In the genomic region with DNA sequence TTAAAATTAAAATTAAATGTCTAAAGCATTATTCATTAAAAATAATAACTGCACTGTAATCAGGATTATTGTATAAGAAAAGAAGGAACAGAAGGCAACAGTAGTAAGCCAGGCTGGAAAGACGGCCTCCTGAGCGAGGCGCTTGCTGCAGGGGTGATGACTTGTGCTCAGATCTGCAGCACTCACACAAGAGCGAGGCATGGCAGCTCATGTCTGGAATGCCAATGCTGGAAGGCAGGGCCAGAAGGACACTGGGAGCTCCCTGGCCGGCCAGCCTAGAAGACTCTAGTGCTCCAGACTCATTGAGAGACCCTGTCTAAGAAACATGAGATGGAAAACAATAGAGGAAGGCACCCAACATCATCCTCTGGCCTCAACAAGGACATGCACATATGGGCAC, we compare ENCODE assay signal across 9 mouse cellular contexts.
"Had no signal": no experiment of that assay in that cellular context is flagged by ENCODE, and none has a peak within 500 bp of the region (broad histone marks: within the 10 kb centered on the region; RNA-seq: fewer than 3 reads in every experiment).

No protein-coding gene starts in this region.

- H3K9ac ChIP-seq: limb, embryonic 13.5 days; liver, embryonic 14.5 days; neural tube, embryonic 12.5 days had no signal

- H3K9me3 ChIP-seq: limb, embryonic 13.5 days; neural tube, embryonic 12.5 days had no signal

- H3K4me2 ChIP-seq: limb, embryonic 13.5 days; neural tube, embryonic 12.5 days had no signal

- DNase-seq: kidney, postnatal 10 days; kidney, postnatal 4 days; left cerebral cortex, postnatal 4 days; thymus, postnatal 4 days had no signal

- H3K27me3 ChIP-seq: limb, embryonic 13.5 days; neural tube, embryonic 12.5 days had no signal

- H3K4me1 ChIP-seq: limb, embryonic 13.5 days had no signal

- H3K27ac ChIP-seq: layer of hippocampus, adult 2 months; limb, embryonic 13.5 days; liver, embryonic 14.5 days; neural tube, embryonic 12.5 days; stomach, postnatal 0 days had no signal

- H3K4me3 ChIP-seq: layer of hippocampus, adult 2 months; limb, embryonic 13.5 days; neural tube, embryonic 12.5 days had no signal
